Mouse (Mus musculus): ENCODE data around the gene Slc5a2. TPM values are rescaled to one million over a fixed set of nuclear protein-coding genes. Genes with fewer than 3 reads are reported as not detected.

The Slc5a2 gene
- polyA plus RNA-seq, 1 experiment: 0.53 TPM

GRCm38 (mm10) chr7:128282532-128283244 lies 17.2 kb downstream of the Slc5a2 start:
- Histone ChIP-seq H3K27ac (ENCODE audit: insufficient read depth, low read length) (no peak overlapping the region), H3K27me3 (ENCODE audit: control insufficient read depth, insufficient read depth, low read length) (no peaks in the 10 kb centered on the region), H3K4me3 (ENCODE audit: extremely low read depth, insufficient read depth, insufficient read length) (no peak overlapping the region), H3K4me1 (ENCODE audit: control insufficient read depth, insufficient read depth, insufficient read length) (no peaks in the 10 kb centered on the region), H3K36me3 (ENCODE audit: control insufficient read depth, insufficient read depth, low read length) (peaks cover 3% of the 10 kb centered on the region; the same call in 1 of the 2 replicates)
- 80% methylated on average over 7 of the region's 7 CpGs for WGBS
- no peak for DNase-seq (ENCODE audit: low read depth in 1 of 2, low spot score in 2 of 2)
- TF ChIP-seq POLR2A (IDR thresholded peaks at IDR 0.05; ENCODE audit: low read depth, low read length) (no peak), CTCF (IDR thresholded peaks at IDR 0.05; ENCODE audit: extremely low read depth, insufficient read depth, insufficient read length, insufficient replicate concordance) (no peak)

- H3K4me1 ChIP-seq (ENCODE audit: control insufficient read depth, insufficient read depth, insufficient read length): no peaks in the 10 kb centered on the region
- no peak overlapping the region for H3K4me3 ChIP-seq (ENCODE audit: extremely low read depth, insufficient read depth, insufficient read length)
- no peak for DNase-seq (ENCODE audit: low read depth in 1 of 2, low spot score in 2 of 2)
- no peak overlapping the region for H3K27ac ChIP-seq (ENCODE audit: insufficient read depth, low read length)
- TF ChIP-seq CTCF (IDR thresholded peaks at IDR 0.05; ENCODE audit: extremely low read depth, insufficient read depth, insufficient read length, insufficient replicate concordance): no peak
- no peak for TF ChIP-seq POLR2A (IDR thresholded peaks at IDR 0.05; ENCODE audit: low read depth, low read length)
- 92% methylated on average over 5 of the region's 5 CpGs for WGBS
- H3K36me3 ChIP-seq (ENCODE audit: control insufficient read depth, insufficient read depth, low read length): peaks cover 3% of the 10 kb centered on the region; the same call in 1 of the 2 replicates
- no peaks in the 10 kb centered on the region for H3K27me3 ChIP-seq (ENCODE audit: control insufficient read depth, insufficient read depth, low read length)
These were observed 18.6 kb downstream of the Slc5a2 start for GRCm38 (mm10) chr7:128284047-128284446.

GRCm38 (mm10) chr7:128285060-128285459 lies 19.6 kb downstream of the Slc5a2 start:
- TF ChIP-seq CTCF (IDR thresholded peaks at IDR 0.05; ENCODE audit: extremely low read depth, insufficient read depth, insufficient read length, insufficient replicate concordance) (no peak), POLR2A (IDR thresholded peaks at IDR 0.05; ENCODE audit: low read depth, low read length) (no peak)
- WGBS: 95% methylated on average over 8 of the region's 8 CpGs

GRCm38 (mm10) chr7:128288923-128289544 lies 23.6 kb downstream of the Slc5a2 start:
- Histone ChIP-seq H3K36me3 (ENCODE audit: control insufficient read depth, insufficient read depth, low read length) (peaks cover 3% of the 10 kb centered on the region; the same call in 1 of the 2 replicates), H3K27ac (ENCODE audit: insufficient read depth, low read length) (peak overlapping the region; percentile 55; the same call in 1 of the 2 replicates), H3K27me3 (ENCODE audit: control insufficient read depth, insufficient read depth, low read length) (no peaks in the 10 kb centered on the region), H3K4me3 (ENCODE audit: extremely low read depth, insufficient read depth, insufficient read length) (no peak overlapping the region), H3K4me1 (ENCODE audit: control insufficient read depth, insufficient read depth, insufficient read length) (no peaks in the 10 kb centered on the region)
- 63% methylated on average over 9 of the region's 9 CpGs for WGBS
- TF ChIP-seq CTCF (IDR thresholded peaks at IDR 0.05; ENCODE audit: extremely low read depth, insufficient read depth, insufficient read length, insufficient replicate concordance) (peak; percentile 38; the same call in 1 of the 2 replicates), POLR2A (IDR thresholded peaks at IDR 0.05; ENCODE audit: low read depth, low read length) (no peak)
- no peak for DNase-seq (ENCODE audit: low read depth in 1 of 2, low spot score in 2 of 2)

More at GRCm38 (mm10) chr7:128285060-128285459, 19.6 kb downstream of the Slc5a2 start:
- H3K4me1 ChIP-seq (ENCODE audit: control insufficient read depth, insufficient read depth, insufficient read length): no peaks in the 10 kb centered on the region
- H3K4me3 ChIP-seq (ENCODE audit: extremely low read depth, insufficient read depth, insufficient read length): no peak overlapping the region
- H3K36me3 ChIP-seq (ENCODE audit: control insufficient read depth, insufficient read depth, low read length): peaks cover 3% of the 10 kb centered on the region; the same call in 1 of the 2 replicates
- no peaks in the 10 kb centered on the region for H3K27me3 ChIP-seq (ENCODE audit: control insufficient read depth, insufficient read depth, low read length)
- DNase-seq (ENCODE audit: low read depth in 1 of 2, low spot score in 2 of 2): no peak
- H3K27ac ChIP-seq (ENCODE audit: insufficient read depth, low read length): peak overlapping the region; percentile 19; the same call in 1 of the 2 replicates

GRCm38 (mm10) chr7:128294785-128295184 lies 29.3 kb downstream of the Slc5a2 start:
- Histone ChIP-seq H3K36me3 (ENCODE audit: control insufficient read depth, insufficient read depth, low read length) (no peaks in the 10 kb centered on the region), H3K4me3 (ENCODE audit: extremely low read depth, insufficient read depth, insufficient read length) (no peak overlapping the region), H3K4me1 (ENCODE audit: control insufficient read depth, insufficient read depth, insufficient read length) (peaks cover 5% of the 10 kb centered on the region; the same call in 1 of the 2 replicates), H3K27me3 (ENCODE audit: control insufficient read depth, insufficient read depth, low read length) (no peaks in the 10 kb centered on the region), H3K27ac (ENCODE audit: insufficient read depth, low read length) (no peak overlapping the region)
- DNase-seq (ENCODE audit: low read depth in 1 of 2, low spot score in 2 of 2): no peak
- WGBS: 92% methylated on average over 10 of the region's 10 CpGs
- no peak for TF ChIP-seq CTCF (IDR thresholded peaks at IDR 0.05; ENCODE audit: extremely low read depth, insufficient read depth, insufficient read length, insufficient replicate concordance)
- no peak for TF ChIP-seq POLR2A (IDR thresholded peaks at IDR 0.05; ENCODE audit: low read depth, low read length)

GRCm38 (mm10) chr7:128296514-128296913 lies 31.1 kb downstream of the Slc5a2 start:
- 49% methylated on average over 3 of the region's 3 CpGs for WGBS
- DNase-seq (ENCODE audit: low read depth in 1 of 2, low spot score in 2 of 2): no peak
- Histone ChIP-seq H3K27ac (ENCODE audit: insufficient read depth, low read length) (no peak overlapping the region), H3K36me3 (ENCODE audit: control insufficient read depth, insufficient read depth, low read length) (no peaks in the 10 kb centered on the region), H3K27me3 (ENCODE audit: control insufficient read depth, insufficient read depth, low read length) (no peaks in the 10 kb centered on the region), H3K4me3 (ENCODE audit: extremely low read depth, insufficient read depth, insufficient read length) (no peak overlapping the region), H3K4me1 (ENCODE audit: control insufficient read depth, insufficient read depth, insufficient read length) (peaks cover 5% of the 10 kb centered on the region; the same call in 1 of the 2 replicates)
- TF ChIP-seq CTCF (IDR thresholded peaks at IDR 0.05; ENCODE audit: extremely low read depth, insufficient read depth, insufficient read length, insufficient replicate concordance): no peak
- no peak for TF ChIP-seq POLR2A (IDR thresholded peaks at IDR 0.05; ENCODE audit: low read depth, low read length)

Measured in spleen, adult 2 months (tissue).